Mouse (Mus musculus): ENCODE data around the gene Kmt5a.

- no peak for TF ChIP-seq POLR2A (IDR thresholded peaks at IDR 0.05; ENCODE audit: low read depth, low read length)
- no peak for TF ChIP-seq CTCF (conservative IDR thresholded peaks at IDR 0.05; ENCODE audit: insufficient read depth, insufficient read length, low read depth, low read length)
Measured at GRCm38 (mm10) chr5:124501541-124501940, 61.8 kb downstream of the Kmt5a start.

Measured in kidney, adult 2 months (tissue).